Mouse (Mus musculus): ENCODE data around the gene Pim1. TPM values are rescaled to one million over a fixed set of nuclear protein-coding genes. Genes with fewer than 3 reads are reported as not detected.

Pim1 gene
- polyA plus RNA-seq, 1 experiment from 2014 or later = 20.1 TPM

DNA sequence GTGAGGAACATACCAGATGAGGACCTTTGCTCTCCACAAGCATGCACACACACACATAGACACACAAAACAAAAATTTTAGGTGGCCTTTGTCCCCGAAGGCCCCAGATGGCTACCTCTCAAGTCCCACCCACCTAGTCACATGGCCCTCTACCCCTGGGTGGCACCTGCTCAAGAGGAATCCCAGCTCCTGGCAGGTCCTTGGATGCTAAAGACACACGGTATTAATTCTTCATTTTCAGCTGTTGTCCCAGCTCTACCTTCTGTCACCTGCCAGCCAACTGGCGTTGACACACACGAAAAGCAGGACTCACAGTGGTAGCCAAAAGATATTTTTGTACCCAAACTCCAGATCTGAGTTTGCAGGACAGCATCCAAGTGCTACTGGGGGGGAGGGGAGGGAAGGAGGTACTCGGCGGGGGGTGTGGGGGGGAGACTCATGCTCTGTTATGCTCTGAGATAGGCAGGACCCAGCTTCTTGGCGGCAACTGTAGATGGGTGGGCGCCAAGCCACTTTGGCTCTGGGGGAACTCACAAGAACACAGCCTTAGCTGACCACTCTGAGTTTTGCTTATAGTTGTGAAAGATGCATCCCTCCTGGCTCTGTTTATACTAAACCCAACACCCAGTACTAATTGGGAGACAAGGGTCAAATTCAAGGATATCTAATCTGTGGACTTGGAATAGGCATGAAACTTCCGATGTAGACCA, 35.0 kb upstream of the Pim1 start:
- H3K9ac ChIP-seq = no peak overlapping the region
- H3K27me3 ChIP-seq = no peaks in the 10 kb centered on the region
- 0 out of 2 replicates have a peak, but pooled peaks cover 2% of the 10 kb centered on the region for H3K9me3 ChIP-seq
- WGBS = 82% methylated on average over 9 of the region's 9 CpGs
- no peak overlapping the region for H3K4me3 ChIP-seq
- H3K36me3 ChIP-seq = no peaks in the 10 kb centered on the region
- no peak for ATAC-seq (ENCODE audit: insufficient number of reproducible peaks, insufficient read depth, low FRiP score, low TSS enrichment)
- no peak overlapping the region for H3K4me2 ChIP-seq (replicated peaks)
- H3K27ac ChIP-seq = no peak overlapping the region
- H3K4me1 ChIP-seq = peaks cover 49% of the 10 kb centered on the region

DNA sequence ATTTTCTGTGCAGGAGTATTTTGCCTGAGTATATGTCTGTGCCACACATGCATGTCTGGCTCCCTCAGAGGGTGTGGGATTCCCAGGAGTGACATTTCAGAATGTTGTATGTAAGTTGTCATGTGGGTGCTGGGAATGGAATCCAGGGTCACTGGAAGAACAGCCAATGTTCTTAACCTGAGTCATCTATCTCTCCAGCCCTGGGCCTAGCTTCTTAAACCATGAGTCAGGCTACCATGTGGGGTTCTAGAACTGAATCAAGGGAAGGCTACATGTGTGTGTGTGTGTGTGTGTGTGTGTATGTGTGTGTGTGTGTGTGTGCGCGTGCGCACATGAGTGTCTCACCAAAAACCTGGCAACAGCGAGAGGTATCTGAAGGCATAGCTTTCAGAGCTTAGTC, 34.1 kb upstream of the Pim1 start:
- Histone ChIP-seq H3K27ac (0 out of 2 replicates have a peak overlapping the region, but pooled peaks have one; percentile 84), H3K36me3 (no peaks in the 10 kb centered on the region), H3K27me3 (no peaks in the 10 kb centered on the region), H3K4me3 (no peak overlapping the region), H3K9me3 (0 out of 2 replicates have a peak, but pooled peaks cover 2% of the 10 kb centered on the region), H3K4me1 (peaks cover 45% of the 10 kb centered on the region), H3K4me2 (replicated peaks) (no peak overlapping the region), H3K9ac (no peak overlapping the region)
- no peak for ATAC-seq (ENCODE audit: insufficient number of reproducible peaks, insufficient read depth, low FRiP score, low TSS enrichment)
- 95% methylated on average over 4 of the region's 4 CpGs for WGBS

DNA sequence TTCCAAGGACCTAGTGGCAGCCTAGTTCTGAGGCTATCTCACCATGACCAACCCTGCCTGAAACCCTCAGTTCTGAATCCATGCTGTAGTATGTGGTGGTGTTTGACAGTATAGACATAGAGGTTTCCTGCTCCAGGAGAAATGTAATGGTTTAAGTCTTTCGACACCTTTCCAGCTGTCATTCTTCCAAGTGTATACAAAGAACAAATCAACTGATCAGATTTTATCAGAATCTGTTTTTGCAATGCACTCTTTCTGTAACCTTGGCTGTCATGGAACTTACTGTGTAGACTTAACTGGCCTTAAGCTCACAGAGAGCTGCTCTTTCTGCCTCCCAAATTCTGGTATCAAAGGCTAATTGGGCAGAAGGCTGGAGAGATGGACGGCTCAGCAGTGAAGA, 33.6 kb upstream of the Pim1 start:
- H3K27ac ChIP-seq = peak overlapping the region; percentile 84
- no peaks in the 10 kb centered on the region for H3K27me3 ChIP-seq
- H3K4me1 ChIP-seq = peaks cover 47% of the 10 kb centered on the region
- no peak overlapping the region for H3K4me2 ChIP-seq (replicated peaks)
- no peak for ATAC-seq (ENCODE audit: insufficient number of reproducible peaks, insufficient read depth, low FRiP score, low TSS enrichment)
- no peak overlapping the region for H3K4me3 ChIP-seq
- 0 out of 2 replicates have a peak, but pooled peaks cover 2% of the 10 kb centered on the region for H3K9me3 ChIP-seq
- H3K36me3 ChIP-seq = no peaks in the 10 kb centered on the region
- 57% methylated on average over 2 of the region's 2 CpGs for WGBS
- no peak overlapping the region for H3K9ac ChIP-seq

- H3K9ac ChIP-seq = peak overlapping the region; percentile 37
- peaks cover 47% of the 10 kb centered on the region for H3K4me1 ChIP-seq
- H3K36me3 ChIP-seq = no peaks in the 10 kb centered on the region
- 13% methylated on average over 11 of the region's 11 CpGs for WGBS
- H3K27ac ChIP-seq = peak overlapping the region; percentile 84
- peak overlapping the region; percentile 31 for H3K4me2 ChIP-seq (replicated peaks)
- no peak overlapping the region for H3K4me3 ChIP-seq
- no peaks in the 10 kb centered on the region for H3K27me3 ChIP-seq
- H3K9me3 ChIP-seq = 0 out of 2 replicates have a peak, but pooled peaks cover 2% of the 10 kb centered on the region
- 0 out of 2 replicates have a peak, but pooled peaks have one; percentile 31 for ATAC-seq (ENCODE audit: insufficient number of reproducible peaks, insufficient read depth, low FRiP score, low TSS enrichment)
Measured at GRCm38 (mm10) chr17:29457795-29458560, 32.6 kb upstream of the Pim1 start.

DNA sequence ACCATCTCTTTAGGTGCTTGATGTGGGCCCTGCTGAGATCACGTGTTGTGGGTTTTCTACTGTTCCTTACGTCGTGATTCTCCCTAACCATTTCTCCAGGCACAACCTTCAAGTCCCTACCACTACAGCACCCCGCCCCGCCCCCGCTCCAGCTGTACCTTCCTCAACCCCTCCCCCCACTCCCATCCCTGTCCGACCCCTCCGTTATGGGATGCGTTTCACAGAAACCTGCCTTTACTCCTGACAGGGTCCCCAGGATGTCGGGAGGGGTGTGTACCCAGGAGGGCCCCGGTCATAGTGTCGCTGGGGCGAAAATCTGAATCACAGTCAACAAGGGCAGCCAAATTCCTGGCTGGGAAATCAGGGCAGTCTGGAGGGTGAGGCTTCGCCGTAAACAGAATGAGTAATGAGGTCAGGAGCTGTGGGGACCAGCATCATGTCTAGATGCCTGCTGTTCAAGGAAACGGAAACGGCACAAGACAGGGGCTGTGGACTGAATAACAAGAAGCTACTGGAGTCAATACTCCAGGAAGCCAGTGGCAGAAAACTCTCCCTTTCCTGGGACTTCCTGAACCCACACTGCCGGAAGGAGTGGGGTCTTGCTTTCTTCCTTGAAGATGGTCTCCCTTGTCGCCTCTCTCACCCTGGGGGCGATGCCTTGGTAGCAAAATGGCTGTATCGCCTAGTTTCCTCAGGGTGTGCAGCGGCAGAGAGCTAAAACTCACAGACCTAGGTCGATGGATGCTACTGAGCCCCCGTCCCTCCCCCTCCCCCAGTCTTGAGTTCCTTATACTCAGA, 31.0 kb upstream of the Pim1 start:
- no peaks in the 10 kb centered on the region for H3K27me3 ChIP-seq
- 6% methylated on average over 23 of the region's 24 CpGs for WGBS
- peaks cover 57% of the 10 kb centered on the region for H3K4me1 ChIP-seq
- no peaks in the 10 kb centered on the region for H3K36me3 ChIP-seq
- H3K9me3 ChIP-seq = no peaks in the 10 kb centered on the region
- H3K4me2 ChIP-seq (replicated peaks) = peak overlapping the region; percentile 32
- no peak for ATAC-seq (ENCODE audit: insufficient number of reproducible peaks, insufficient read depth, low FRiP score, low TSS enrichment)
- H3K9ac ChIP-seq = no peak overlapping the region
- no peak overlapping the region for H3K4me3 ChIP-seq
- peak overlapping the region; percentile 84 for H3K27ac ChIP-seq

DNA sequence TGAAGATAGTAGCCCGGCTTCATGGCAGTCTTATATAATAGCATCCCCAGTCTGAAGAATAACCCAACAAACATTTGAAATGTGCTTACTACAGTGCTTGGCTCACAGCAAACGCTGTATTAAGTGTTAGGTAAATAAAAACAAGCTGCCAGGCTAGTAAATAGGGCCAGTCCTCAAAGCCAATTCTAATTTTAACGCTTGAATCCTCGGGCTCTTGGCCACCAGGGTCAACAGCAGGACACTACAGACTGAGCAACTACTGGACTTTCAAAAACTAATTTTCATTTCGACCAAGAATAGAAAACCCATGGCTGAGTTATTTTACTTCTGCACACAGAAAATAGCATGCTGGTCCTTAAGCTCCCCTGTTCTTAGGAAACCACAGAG, 30.4 kb upstream of the Pim1 start:
- whole genome bisulfite sequencing = 21% methylated on average over 5 of the region's 5 CpGs
- Histone ChIP-seq H3K36me3 (no peaks in the 10 kb centered on the region), H3K27ac (peak overlapping the region; percentile 84; the same call in 1 of the 2 replicates), H3K4me1 (peaks cover 62% of the 10 kb centered on the region), H3K9me3 (no peaks in the 10 kb centered on the region), H3K4me2 (replicated peaks) (peak overlapping the region; percentile 32; the same call in 1 of the 2 replicates), H3K27me3 (no peaks in the 10 kb centered on the region), H3K4me3 (no peak overlapping the region), H3K9ac (no peak overlapping the region)
- ATAC-seq (ENCODE audit: insufficient number of reproducible peaks, insufficient read depth, low FRiP score, low TSS enrichment) = no peak

- Histone ChIP-seq H3K27ac (peak overlapping the region; percentile 85), H3K9me3 (no peaks in the 10 kb centered on the region), H3K36me3 (no peaks in the 10 kb centered on the region), H3K27me3 (no peaks in the 10 kb centered on the region), H3K4me1 (peaks cover 62% of the 10 kb centered on the region), H3K4me3 (peak overlapping the region; percentile 14), H3K9ac (0 out of 2 replicates have a peak overlapping the region, but pooled peaks have one; percentile 4), H3K4me2 (replicated peaks) (peak overlapping the region; percentile 41)
- WGBS = 2% methylated on average over 13 of the region's 13 CpGs
- peak; percentile 53 for ATAC-seq (ENCODE audit: insufficient number of reproducible peaks, insufficient read depth, low FRiP score, low TSS enrichment)
Measured at GRCm38 (mm10) chr17:29463627-29464026, 26.9 kb upstream of the Pim1 start.

DNA sequence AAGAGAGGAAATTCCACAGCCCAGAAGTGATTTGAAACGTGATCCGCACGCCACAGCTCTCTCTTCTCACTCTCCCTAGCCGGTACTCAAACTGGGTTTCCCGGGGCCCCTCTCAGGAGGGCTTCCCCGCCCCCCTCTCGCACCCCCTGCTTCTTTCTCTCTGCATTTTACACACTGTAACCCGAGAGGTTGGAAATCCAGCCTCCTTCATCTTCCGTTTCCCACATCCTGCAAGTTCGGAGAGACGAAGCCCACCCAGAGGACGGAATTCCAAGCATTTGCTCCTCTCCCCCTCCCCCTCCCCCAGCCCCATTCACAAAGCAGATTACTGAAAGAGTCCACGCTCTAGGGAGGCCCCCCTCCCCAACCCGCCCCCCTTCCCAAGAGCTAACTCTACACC, 26.5 kb upstream of the Pim1 start:
- peak overlapping the region; percentile 41 for H3K4me2 ChIP-seq (replicated peaks)
- no peaks in the 10 kb centered on the region for H3K27me3 ChIP-seq
- WGBS = under 1% methylated on average over 14 of the region's 14 CpGs
- 0 out of 2 replicates have a peak overlapping the region, but pooled peaks have one; percentile 4 for H3K9ac ChIP-seq
- H3K9me3 ChIP-seq = no peaks in the 10 kb centered on the region
- peak overlapping the region; percentile 85 for H3K27ac ChIP-seq
- peak overlapping the region; percentile 14 for H3K4me3 ChIP-seq
- H3K36me3 ChIP-seq = no peaks in the 10 kb centered on the region
- peak; percentile 87 for ATAC-seq (ENCODE audit: insufficient number of reproducible peaks, insufficient read depth, low FRiP score, low TSS enrichment)
- peaks cover 58% of the 10 kb centered on the region for H3K4me1 ChIP-seq

- H3K4me3 ChIP-seq = peak overlapping the region; percentile 14
- H3K4me1 ChIP-seq = peaks cover 54% of the 10 kb centered on the region
- WGBS = 3% methylated on average over 17 of the region's 17 CpGs
- peak overlapping the region; percentile 85 for H3K27ac ChIP-seq
- no peaks in the 10 kb centered on the region for H3K9me3 ChIP-seq
- peak overlapping the region; percentile 41 for H3K4me2 ChIP-seq (replicated peaks)
- no peaks in the 10 kb centered on the region for H3K36me3 ChIP-seq
- ATAC-seq (ENCODE audit: insufficient number of reproducible peaks, insufficient read depth, low FRiP score, low TSS enrichment) = no peak
- H3K27me3 ChIP-seq = no peaks in the 10 kb centered on the region
- H3K9ac ChIP-seq = no peak overlapping the region
Measured at GRCm38 (mm10) chr17:29464519-29465140, 25.9 kb upstream of the Pim1 start.

- H3K4me3 ChIP-seq = no peak overlapping the region
- H3K9me3 ChIP-seq = no peaks in the 10 kb centered on the region
- 10% methylated on average over 9 of the region's 9 CpGs for WGBS
- no peak overlapping the region for H3K4me2 ChIP-seq (replicated peaks)
- peak overlapping the region; percentile 85 for H3K27ac ChIP-seq
- H3K4me1 ChIP-seq = peaks cover 52% of the 10 kb centered on the region
- no peak overlapping the region for H3K9ac ChIP-seq
- no peaks in the 10 kb centered on the region for H3K36me3 ChIP-seq
- H3K27me3 ChIP-seq = no peaks in the 10 kb centered on the region
- no peak for ATAC-seq (ENCODE audit: insufficient number of reproducible peaks, insufficient read depth, low FRiP score, low TSS enrichment)
Measured at GRCm38 (mm10) chr17:29465405-29466010, 25.0 kb upstream of the Pim1 start.

GRCm38 (mm10) chr17:29467030-29467429, 23.5 kb upstream of the Pim1 start:
- no peak overlapping the region for H3K9ac ChIP-seq
- peak overlapping the region; percentile 91 for H3K27ac ChIP-seq
- H3K4me3 ChIP-seq = no peak overlapping the region
- no peaks in the 10 kb centered on the region for H3K27me3 ChIP-seq
- no peaks in the 10 kb centered on the region for H3K36me3 ChIP-seq
- ATAC-seq (ENCODE audit: insufficient number of reproducible peaks, insufficient read depth, low FRiP score, low TSS enrichment) = no peak
- H3K9me3 ChIP-seq = no peaks in the 10 kb centered on the region
- H3K4me1 ChIP-seq = peaks cover 48% of the 10 kb centered on the region
- WGBS = 21% methylated on average over 11 of the region's 11 CpGs
- peak overlapping the region; percentile 46 for H3K4me2 ChIP-seq (replicated peaks)

Data from embryonic facial prominence, embryonic 12.5 days (tissue).